Mouse (Mus musculus): ENCODE data around the gene Ttc39a.

The Ttc39a gene

GRCm38 (mm10) chr4:109420138-109420795 is 13.8 kb downstream of the Ttc39a start:
- peak; percentile 79 for DNase-seq (ENCODE audit: low spot score)

- DNase-seq (ENCODE audit: low spot score): no peak
Measured at GRCm38 (mm10) chr4:109421608-109422007, 15.2 kb downstream of the Ttc39a start.

- no peak for DNase-seq (ENCODE audit: low spot score)
Measured at GRCm38 (mm10) chr4:109422436-109422835, 16.0 kb downstream of the Ttc39a start.

- no peak for DNase-seq (ENCODE audit: low spot score)
Measured at GRCm38 (mm10) chr4:109423438-109423837, 17.0 kb downstream of the Ttc39a start.

GRCm38 (mm10) chr4:109427058-109427457 is 20.6 kb downstream of the Ttc39a start:
- no peak for DNase-seq (ENCODE audit: low spot score)

- no peak for DNase-seq (ENCODE audit: low spot score)
Measured at GRCm38 (mm10) chr4:109430250-109430649, 23.8 kb downstream of the Ttc39a start.

- DNase-seq (ENCODE audit: low spot score): peak; percentile 74
Measured at GRCm38 (mm10) chr4:109430854-109431253, 24.4 kb downstream of the Ttc39a start.

GRCm38 (mm10) chr4:109432668-109433375 is 26.4 kb downstream of the Ttc39a start:
- DNase-seq (ENCODE audit: low spot score): no peak

- no peak for DNase-seq (ENCODE audit: low spot score)
Measured at GRCm38 (mm10) chr4:109433641-109434040, 27.2 kb downstream of the Ttc39a start.

- DNase-seq (ENCODE audit: low spot score): no peak
Measured at GRCm38 (mm10) chr4:109434256-109434655, 27.8 kb downstream of the Ttc39a start.

GRCm38 (mm10) chr4:109437913-109438878 is 31.8 kb downstream of the Ttc39a start:
- peak; percentile 69 for DNase-seq (ENCODE audit: low spot score)

GRCm38 (mm10) chr4:109439101-109439500 is 32.7 kb downstream of the Ttc39a start:
- no peak for DNase-seq (ENCODE audit: low spot score)

- DNase-seq (ENCODE audit: low spot score): no peak
Measured at GRCm38 (mm10) chr4:109439825-109440248, 33.4 kb downstream of the Ttc39a start.

- DNase-seq (ENCODE audit: low spot score): no peak
Measured at GRCm38 (mm10) chr4:109440381-109440780, 34.0 kb downstream of the Ttc39a start.

GRCm38 (mm10) chr4:109441000-109441399 is 34.6 kb downstream of the Ttc39a start:
- DNase-seq (ENCODE audit: low spot score): no peak

- no peak for DNase-seq (ENCODE audit: low spot score)
Measured at GRCm38 (mm10) chr4:109442126-109442525, 35.7 kb downstream of the Ttc39a start.

GRCm38 (mm10) chr4:109442649-109443048 is 36.2 kb downstream of the Ttc39a start:
- DNase-seq (ENCODE audit: low spot score): no peak

GRCm38 (mm10) chr4:109444471-109444870 is 38.0 kb downstream of the Ttc39a start:
- no peak for DNase-seq (ENCODE audit: low spot score)

- no peak for DNase-seq (ENCODE audit: low spot score)
Measured at GRCm38 (mm10) chr4:109444951-109445350, 38.5 kb downstream of the Ttc39a start.

GRCm38 (mm10) chr4:109445397-109445796 is 39.0 kb downstream of the Ttc39a start:
- DNase-seq (ENCODE audit: low spot score): no peak

- no peak for DNase-seq (ENCODE audit: low spot score)
Measured at GRCm38 (mm10) chr4:109445956-109446355, 39.5 kb downstream of the Ttc39a start.

GRCm38 (mm10) chr4:109448531-109448930 is 42.1 kb downstream of the Ttc39a start:
- DNase-seq (ENCODE audit: low spot score): no peak
